Mouse (Mus musculus) liver, embryonic 14.5 days (tissue): Measurements from ENCODE around the gene Gria3. TPM values are rescaled to one million over a fixed set of nuclear protein-coding genes. Genes with fewer than 3 reads are reported as not detected.

Experiments used
- ATAC-seq: fragments of 200-750 bp; cut with Nextera tagmentation; 2 replicates; pipeline ENCODE4 v1.8.0; 2017; ENCODE audit warnings: moderate number of reproducible peaks, mild to moderate bottlenecking, moderate library complexity; ENCODE audit not compliant: insufficient read depth
- DNase-seq, 3 experiments: peaks; one replicate each; pipeline ENCODE4 v3.0.0-alpha.2; 2012 to 2013; ENCODE audit warnings: low read depth in 3 of 3, low spot score in 3 of 3
- H3K27ac ChIP-seq: fragments of 300-500 bp; sonication (generic); 2 replicates; pipeline ENCODE4 v1.5.1; 2014; ENCODE audit warnings: moderate library complexity, mild to moderate bottlenecking, control low read depth, inconsistent platforms
- H3K27me3 ChIP-seq: fragments of 300-500 bp; sonication (generic); 2 replicates; pipeline ENCODE4 v1.6.1; 2014; ENCODE audit warnings: mild to moderate bottlenecking, low read length, moderate library complexity; ENCODE audit not compliant: control insufficient read depth, insufficient read depth
- H3K36me3 ChIP-seq: fragments of 300-500 bp; sonication (generic); replicated peaks from 2 replicates; pipeline ENCODE4 v1.6.1; 2014; ENCODE audit warnings: low read depth; ENCODE audit not compliant: control insufficient read depth, insufficient read depth
- H3K4me1 ChIP-seq, 2 experiments: fragments of 200-500 bp in 1 of 2; fragments of 300-500 bp in 1 of 2; sonication (generic) in 1 of 2; replicated peaks; 2 replicates each; pipeline ENCODE4 v1.6.1; 2012 to 2014; ENCODE audit warnings: antibody characterized with exemption in 1 of 2, inconsistent platforms in 1 of 2, low read length in 1 of 2; ENCODE audit not compliant: control insufficient read depth in 2 of 2, insufficient read depth in 2 of 2
- H3K4me2 ChIP-seq: fragments of 300-500 bp; sonication (generic); 2 replicates; pipeline ENCODE4 v1.6.1; 2014; ENCODE audit warnings: low read depth, mild to moderate bottlenecking, control low read depth, moderate library complexity
- H3K4me3 ChIP-seq, 2 experiments: fragments of 200-500 bp in 1 of 2; fragments of 300-500 bp in 1 of 2; sonication (generic) in 1 of 2; 2 replicates each; pipeline ENCODE4 v1.5.1; 2012 to 2014; ENCODE audit warnings: low read depth in 2 of 2, low read length in 2 of 2, mild to moderate bottlenecking in 2 of 2, control low read depth in 1 of 2, inconsistent platforms in 1 of 2, moderate library complexity in 1 of 2; ENCODE audit not compliant: insufficient read depth in 1 of 2
- H3K9ac ChIP-seq: fragments of 300-500 bp; sonication (generic); replicated peaks from 2 replicates; pipeline ENCODE4 v1.6.1; 2014; ENCODE audit warnings: mild to moderate bottlenecking, control low read depth, moderate library complexity
- H3K9me3 ChIP-seq: fragments of 300-500 bp; sonication (generic); 2 replicates; pipeline ENCODE4 v1.6.1; 2016; ENCODE audit warnings: low read length, mixed read lengths; ENCODE audit not compliant: control insufficient read depth
- CTCF ChIP-seq: IDR thresholded peaks from 2 replicates; pipeline ENCODE4 v1.5.1; 2016; ENCODE audit warnings: antibody characterized with exemption, low read depth, control low read depth
- EP300 ChIP-seq: IDR thresholded peaks from 2 replicates; pipeline ENCODE4 v1.6.1; 2016; ENCODE audit warnings: antibody characterized with exemption, low read depth
- WGBS: fragments of 180-500 bp; shearing (Covaris S2); extraction: QIAGEN DNeasy Blood & Tissue Kit; methylation state at CpG from one replicate; pipeline ENCODE4 v1.1.7; 2014; ENCODE audit not compliant: insufficient replicate concordance; 5-methylcytosine and 5-hydroxymethylcytosine counted together
- polyA plus RNA-seq, 2 experiments: library from polyadenylated mRNA; depleted of rRNA in 1 of 2; stranded (reverse) in 1 of 2; unstranded in 1 of 2; fragments of >200 nt; fragmentation: Nextera tagmentation in 1 of 2; extraction: Ambion mirVana in 1 of 2; gene quantifications; 2 replicates each; pipeline versions ENCODE4 v1.2.1 to v1.2.3; 2012 to 2014

The Gria3 gene
- polyA plus RNA-seq, 2 experiments = 1.1 to 1.6 TPM

DNA sequence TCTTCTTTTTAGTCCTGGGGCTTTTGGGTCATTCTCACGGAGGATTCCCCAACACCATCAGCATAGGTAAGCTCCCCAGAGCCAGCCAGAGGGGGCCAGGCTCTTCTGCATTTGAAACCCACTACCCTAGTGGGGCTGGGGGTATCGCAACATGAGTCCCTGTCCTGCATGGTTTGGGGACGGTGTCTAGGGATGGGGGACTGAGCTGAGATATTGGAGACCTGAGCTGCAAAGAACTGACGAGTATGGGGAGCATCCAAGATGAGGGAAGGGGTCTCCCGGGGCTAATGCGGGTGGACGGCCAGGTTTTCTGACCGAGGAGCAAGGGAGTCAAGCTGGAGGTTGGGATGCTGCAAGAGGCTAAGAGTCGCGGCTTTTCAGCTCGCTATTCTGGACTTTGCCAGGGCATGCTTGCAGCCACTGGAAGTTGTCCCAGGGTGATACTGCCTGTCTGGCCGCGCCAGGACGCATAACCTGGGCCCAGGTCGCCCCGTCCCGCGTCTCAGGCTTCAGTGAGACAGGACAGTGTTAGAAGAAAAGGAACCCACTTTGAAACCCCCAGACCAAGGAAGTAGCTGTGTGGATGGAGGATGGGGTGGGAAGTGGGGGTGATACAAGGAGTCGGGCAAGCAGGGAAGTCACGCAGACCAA, 1.1 kb downstream of the Gria3 start:
- TF ChIP-seq EP300 = no peak
- no peak for TF ChIP-seq CTCF
- DNase-seq (no peak), ATAC-seq (no peak)
- H3K4me2 ChIP-seq = peak overlapping the region; percentile 57
- no peak overlapping the region for H3K9ac ChIP-seq
- no peaks in the 10 kb centered on the region for H3K9me3 ChIP-seq
- H3K27me3 ChIP-seq = peaks cover 13% of the 10 kb centered on the region
- H3K4me1 ChIP-seq = 0 out of 4 replicates have a peak, but pooled peaks cover 0 to 3% of the 10 kb centered on the region in 2 experiments
- no peaks in the 10 kb centered on the region for H3K36me3 ChIP-seq
- H3K27ac ChIP-seq = no peak overlapping the region
- WGBS = 11% methylated on average over 20 of the region's 20 CpGs
- H3K4me3 ChIP-seq = peak overlapping the region; percentile 33 to 38

DNA sequence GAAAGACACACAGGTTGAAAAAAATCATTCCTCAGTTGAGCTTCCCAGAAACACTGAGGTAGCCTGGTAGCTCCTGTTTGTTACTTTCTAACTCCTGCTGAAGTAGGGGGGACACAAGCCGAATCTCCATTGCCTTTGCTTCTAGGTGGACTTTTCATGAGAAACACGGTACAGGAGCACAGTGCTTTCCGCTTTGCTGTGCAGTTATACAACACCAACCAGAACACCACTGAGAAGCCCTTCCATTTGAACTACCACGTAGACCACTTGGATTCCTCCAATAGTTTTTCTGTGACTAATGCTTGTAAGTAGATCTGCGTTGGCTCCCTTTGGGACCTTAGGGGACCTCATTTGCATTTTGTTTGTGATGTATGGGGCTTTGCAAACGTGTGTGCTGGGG, 2.0 kb downstream of the Gria3 start:
- H3K27me3 ChIP-seq = peaks cover 13% of the 10 kb centered on the region
- TF ChIP-seq EP300 (no peak), CTCF (no peak)
- H3K4me1 ChIP-seq = 0 out of 4 replicates have a peak, but pooled peaks cover 0 to 3% of the 10 kb centered on the region in 2 experiments
- WGBS = 17% methylated on average over 6 of the region's 6 CpGs
- no peaks in the 10 kb centered on the region for H3K36me3 ChIP-seq
- DNase-seq = no peak
- H3K9ac ChIP-seq = no peak overlapping the region
- no peak overlapping the region for H3K27ac ChIP-seq
- no peak overlapping the region for H3K4me2 ChIP-seq
- no peak for ATAC-seq
- peak overlapping the region in 1 of 2 experiments; percentile 33; a peak in 1 of 4 replicates for H3K4me3 ChIP-seq
- no peaks in the 10 kb centered on the region for H3K9me3 ChIP-seq

GRCm38 (mm10) chrX:41406288-41406687, 5.6 kb downstream of the Gria3 start:
- DNase-seq (no peak), ATAC-seq (no peak)
- Histone ChIP-seq H3K9ac (no peak overlapping the region), H3K4me2 (no peak overlapping the region), H3K4me1 (no peaks in the 10 kb centered on the region), H3K4me3 (no peak overlapping the region), H3K27me3 (peaks cover 13% of the 10 kb centered on the region), H3K27ac (no peak overlapping the region), H3K36me3 (no peaks in the 10 kb centered on the region), H3K9me3 (no peaks in the 10 kb centered on the region)
- 66% methylated on average over 9 of the region's 9 CpGs for WGBS
- TF ChIP-seq CTCF = no peak
- no peak for TF ChIP-seq EP300

- Histone ChIP-seq H3K4me3 (no peak overlapping the region), H3K36me3 (no peaks in the 10 kb centered on the region), H3K9me3 (no peaks in the 10 kb centered on the region), H3K9ac (no peak overlapping the region), H3K27me3 (no peaks in the 10 kb centered on the region), H3K4me2 (no peak overlapping the region), H3K27ac (no peak overlapping the region), H3K4me1 (no peaks in the 10 kb centered on the region)
- no peak for TF ChIP-seq CTCF
- no peak for TF ChIP-seq EP300
- 33% methylated on average over 1 of the region's 1 CpGs for WGBS
- DNase-seq = peak in 1 of 3 experiments; percentile 1
- no peak for ATAC-seq
These were observed 9.1 kb downstream of the Gria3 start for GRCm38 (mm10) chrX:41409791-41410190.

DNA sequence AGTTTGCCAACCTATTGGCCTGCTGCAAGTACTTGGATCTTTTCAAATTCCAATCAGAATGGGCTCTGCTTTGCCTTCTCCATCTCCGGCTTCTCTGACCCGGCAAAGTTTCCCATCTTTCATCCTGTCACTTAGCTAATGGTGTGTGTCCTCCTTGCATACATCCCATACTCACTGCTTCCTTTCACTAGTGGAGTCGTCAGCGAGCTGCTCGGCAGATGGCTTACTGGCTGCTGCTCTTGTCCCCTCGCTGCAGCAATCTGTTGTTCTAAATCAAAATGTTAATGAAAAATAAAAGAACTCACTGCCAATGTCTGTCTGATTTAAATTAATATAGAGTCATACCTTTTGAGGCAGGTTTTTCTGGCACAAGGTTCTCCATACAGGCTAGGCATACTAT, 25.0 kb downstream of the Gria3 start:
- no peak overlapping the region for H3K4me2 ChIP-seq
- ATAC-seq = no peak

More for the DNA sequence above, 25.0 kb downstream of the Gria3 start:
- H3K4me1 ChIP-seq = no peaks in the 10 kb centered on the region
- H3K9me3 ChIP-seq = no peaks in the 10 kb centered on the region
- H3K27ac ChIP-seq = no peak overlapping the region
- no peaks in the 10 kb centered on the region for H3K27me3 ChIP-seq
- H3K9ac ChIP-seq = no peak overlapping the region
- TF ChIP-seq EP300 (no peak), CTCF (no peak)
- no peaks in the 10 kb centered on the region for H3K36me3 ChIP-seq
- no peak overlapping the region for H3K4me3 ChIP-seq
- no peak for DNase-seq
- 71% methylated on average over 6 of the region's 6 CpGs for WGBS
